Mouse (Mus musculus) E14TG2a.4 (cell line): ENCODE measurements at regions not wholly inside any gene's neighbourhood (a gene's known extent, or its start where the extent isn't known, plus 50 kb on each side); places are given as distances from the start of the nearest gene placed in this dataset.

ENCODE experiments used
- H3K27me3 ChIP-seq: 2 replicates; pipeline ENCODE4 v1.6.1; 2014; ENCODE audit warnings: low read length, control low read depth; ENCODE audit not compliant: insufficient read depth
- H3K36me3 ChIP-seq: 2 replicates; pipeline ENCODE4 v1.6.1; 2014; ENCODE audit warnings: low read length, control low read depth; ENCODE audit not compliant: insufficient read depth
- H3K4me1 ChIP-seq: replicated peaks from 2 replicates; pipeline ENCODE4 v1.6.1; 2014; ENCODE audit warnings: low read depth, low read length, control low read depth
- H3K4me3 ChIP-seq: replicated peaks from 2 replicates; pipeline ENCODE4 v1.5.1; 2014; ENCODE audit warnings: mild to moderate bottlenecking, low read length
- H3K9me3 ChIP-seq: 2 replicates; pipeline ENCODE4 v1.6.1; 2014; ENCODE audit warnings: low read length, control low read depth
- CTCF ChIP-seq: conservative IDR thresholded peaks from 2 replicates; pipeline ENCODE4 v1.5.1; 2014; ENCODE audit warnings: low read length
- NANOG ChIP-seq: IDR thresholded peaks from 2 replicates; pipeline ENCODE4 v1.6.1; 2014; ENCODE audit warnings: borderline replicate concordance, low read length, mixed read lengths
- POU5F1 ChIP-seq: IDR thresholded peaks from 2 replicates; pipeline ENCODE4 v1.6.1; 2014; ENCODE audit warnings: low read length, borderline replicate concordance

DNA sequence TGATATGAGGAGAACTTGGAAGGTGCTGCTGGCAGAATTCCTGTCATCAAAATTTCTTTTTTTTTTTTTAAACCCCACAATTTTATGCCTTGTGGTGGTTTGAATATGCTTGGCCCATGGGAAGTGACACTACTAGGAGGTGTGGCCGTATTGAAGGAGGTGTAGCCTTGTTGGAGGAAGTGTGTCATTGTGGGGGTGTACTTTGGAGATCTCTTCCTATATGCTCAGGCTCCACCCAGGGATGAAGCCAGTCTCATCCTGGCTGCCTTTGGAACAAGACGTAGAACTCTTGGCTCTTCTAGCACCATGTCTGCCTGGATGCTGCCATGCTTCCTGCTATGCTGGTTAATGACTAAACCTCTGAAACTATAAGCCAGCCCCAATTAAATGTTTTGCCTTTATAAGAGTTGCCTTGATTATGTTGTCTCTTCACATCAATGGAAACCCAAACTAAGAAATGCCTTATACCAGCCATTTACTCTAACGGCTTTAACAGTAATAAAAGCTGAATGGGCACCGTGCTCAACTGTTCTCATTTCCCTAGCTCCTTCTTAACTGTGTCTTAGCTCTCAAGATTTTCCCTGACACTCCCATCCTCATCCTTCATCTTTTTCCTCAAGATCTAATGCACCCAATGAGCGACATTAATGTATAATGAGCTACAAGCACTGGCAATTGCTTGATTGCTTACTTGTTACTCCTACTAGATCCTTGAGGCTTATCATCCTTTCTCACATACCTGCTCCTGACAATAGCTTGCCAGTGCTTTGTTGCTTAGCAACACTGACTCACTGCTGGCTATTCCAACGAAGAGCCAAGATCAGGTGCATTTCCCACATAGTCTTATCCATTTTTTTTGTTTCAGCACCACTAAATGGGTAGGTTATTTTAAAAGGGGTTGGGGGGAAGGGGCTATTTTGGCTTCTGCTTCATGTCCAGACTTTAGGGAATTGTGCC lies 61.7 kb upstream of the Hspb3 start:
- Histone ChIP-seq H3K27me3 (no peaks in the 10 kb centered on the region), H3K36me3 (peaks cover 13% of the 10 kb centered on the region), H3K4me3 (no peak overlapping the region), H3K4me1 (peaks cover 59% of the 10 kb centered on the region), H3K9me3 (no peaks in the 10 kb centered on the region)
- TF ChIP-seq CTCF (no peak), NANOG (no peak), POU5F1 (no peak)

GRCm38 (mm10) chr13:113715231-113715630 lies 51.8 kb upstream of the Hspb3 start:
- peaks cover 28% of the 10 kb centered on the region for H3K9me3 ChIP-seq
- TF ChIP-seq CTCF (no peak), NANOG (no peak), POU5F1 (no peak)

GRCm38 (mm10) chr13:113713844-113714243 lies 50.4 kb upstream of the Hspb3 start:
- 0 out of 2 replicates have a peak, but pooled peaks cover 3% of the 10 kb centered on the region for H3K36me3 ChIP-seq
- TF ChIP-seq CTCF (no peak), NANOG (no peak), POU5F1 (no peak)
- peaks cover 32% of the 10 kb centered on the region for H3K9me3 ChIP-seq
- H3K4me1 ChIP-seq = peaks cover 40% of the 10 kb centered on the region
- H3K27me3 ChIP-seq = 0 out of 2 replicates have a peak, but pooled peaks cover 3% of the 10 kb centered on the region
- no peak overlapping the region for H3K4me3 ChIP-seq

More at GRCm38 (mm10) chr13:113715231-113715630, 51.8 kb upstream of the Hspb3 start:
- H3K27me3 ChIP-seq = 0 out of 2 replicates have a peak, but pooled peaks cover under 1% of the 10 kb centered on the region
- H3K4me3 ChIP-seq = no peak overlapping the region
- 0 out of 2 replicates have a peak, but pooled peaks cover 3% of the 10 kb centered on the region for H3K36me3 ChIP-seq
- peaks cover 37% of the 10 kb centered on the region for H3K4me1 ChIP-seq
